Mouse (Mus musculus): ENCODE data around the gene Cask.

DNA sequence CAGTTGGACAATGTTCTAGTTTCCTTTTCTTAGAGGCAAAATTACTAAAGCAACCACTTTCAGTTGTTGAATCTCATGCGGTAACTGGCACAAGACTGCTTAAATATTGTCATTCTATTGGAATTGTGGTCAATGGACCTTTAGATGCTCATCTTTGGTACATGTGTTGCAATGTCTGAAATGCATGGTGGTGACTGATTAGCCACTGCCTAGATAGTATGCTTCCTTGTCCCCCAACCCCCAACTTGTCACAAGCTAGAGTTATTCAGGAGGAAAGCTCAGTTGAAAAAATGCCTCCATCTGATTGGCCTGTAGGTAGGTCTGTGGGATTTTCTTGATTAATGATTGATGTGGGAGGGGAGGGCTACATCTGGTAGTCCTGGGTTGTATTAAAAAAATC, 233.9 kb downstream of the Cask start:
- TF ChIP-seq CTCF (conservative IDR thresholded peaks at IDR 0.05; ENCODE audit: insufficient read depth, insufficient read length, low read depth, low read length) (no peak), POLR2A (IDR thresholded peaks at IDR 0.05; ENCODE audit: low read depth, low read length) (no peak)
